Mouse (Mus musculus) kidney, embryonic 15.5 days (tissue): ENCODE data around the gene Gdap1l1. TPM values are rescaled to one million over a fixed set of nuclear protein-coding genes. Genes with fewer than 3 reads are reported as not detected.

ENCODE experiments used
- ATAC-seq: fragments of 200-750 bp; cut with Nextera tagmentation; replicated peaks from 2 replicates; pipeline ENCODE4 v1.8.0; 2017; ENCODE audit warnings: moderate TSS enrichment; ENCODE audit not compliant: low FRiP score
- H3K27ac ChIP-seq: fragments of 300-500 bp; sonication (generic); 2 replicates; pipeline ENCODE4 v1.5.1; 2015; ENCODE audit warnings: mild to moderate bottlenecking, inconsistent platforms
- H3K27me3 ChIP-seq: fragments of 300-500 bp; sonication (generic); 2 replicates; pipeline ENCODE4 v1.6.1; 2015; ENCODE audit warnings: inconsistent platforms
- H3K36me3 ChIP-seq: fragments of 300-500 bp; sonication (generic); 2 replicates; pipeline ENCODE4 v1.6.1; 2015; ENCODE audit warnings: inconsistent platforms
- H3K4me1 ChIP-seq: fragments of 300-500 bp; sonication (generic); 2 replicates; pipeline ENCODE4 v1.6.1; 2015; ENCODE audit warnings: inconsistent platforms
- H3K4me2 ChIP-seq: fragments of 300-500 bp; sonication (generic); 2 replicates; pipeline ENCODE4 v1.6.1; 2015; ENCODE audit warnings: moderate library complexity, mild to moderate bottlenecking, inconsistent platforms
- H3K4me3 ChIP-seq: fragments of 300-500 bp; sonication (generic); replicated peaks from 2 replicates; pipeline ENCODE4 v1.5.1; 2015; ENCODE audit warnings: mild to moderate bottlenecking, inconsistent platforms
- H3K9ac ChIP-seq: fragments of 300-500 bp; sonication (generic); 2 replicates; pipeline ENCODE4 v1.6.1; 2015; ENCODE audit warnings: mild to moderate bottlenecking, inconsistent platforms
- H3K9me3 ChIP-seq: fragments of 300-500 bp; sonication (generic); replicated peaks from 2 replicates; pipeline ENCODE4 v1.6.1; 2016; ENCODE audit warnings: inconsistent platforms
- WGBS: fragments of 180-500 bp; shearing (Covaris S2); methylation state at CpG from one replicate; pipeline ENCODE4 v1.1.7; 2015; ENCODE audit warnings: mixed read lengths; 5-methylcytosine and 5-hydroxymethylcytosine counted together
- polyA plus RNA-seq: library from polyadenylated mRNA; unstranded; fragments of >200 nt; fragmentation: Nextera tagmentation; extraction: Ambion mirVana; gene quantifications from 2 replicates; pipeline ENCODE4 v1.2.1, GENCODE M21; 2015

Gdap1l1 gene
- polyA plus RNA-seq, result 1.2 and 2.8 TPM in 2 replicates

DNA sequence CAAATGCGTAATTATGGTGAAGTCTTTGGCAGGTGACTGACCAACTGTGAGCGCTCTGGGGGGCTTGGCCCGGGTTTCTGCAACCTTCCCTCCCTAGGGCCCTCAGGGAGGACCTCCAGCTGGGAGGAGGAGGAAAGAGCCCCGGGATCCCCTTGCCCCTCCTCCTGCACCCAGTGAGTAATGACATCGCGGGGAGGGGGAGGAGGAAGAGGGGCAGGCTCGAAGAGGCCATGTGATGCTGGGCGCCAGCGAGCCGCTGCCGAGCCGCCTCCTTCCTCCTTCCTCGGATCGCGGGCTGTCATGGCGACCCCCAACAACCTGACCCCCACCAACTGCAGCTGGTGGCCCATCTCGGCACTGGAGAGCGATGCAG is at the start of gene Gdap1l1:
Gene Gdap1l1, plus strand, starts transcription at position 231 of the 373 bp plus-strand sequence.
- Histone ChIP-seq H3K36me3 (no peaks in the 10 kb centered on the region), H3K27ac (no peak within 1 kb of the TSS), H3K27me3 (peaks cover 30% of the 10 kb centered on the region), H3K9me3 (no peaks in the 10 kb centered on the region), H3K4me3 (peak within 1 kb of the TSS; percentile 38), H3K9ac (no peak within 1 kb of the TSS), H3K4me2 (peak within 1 kb of the TSS; percentile 61), H3K4me1 (peaks cover 11% of the 10 kb centered on the region)
- 1% methylated on average over 18 of the region's 18 CpGs for WGBS
- ATAC-seq, result no peak

DNA sequence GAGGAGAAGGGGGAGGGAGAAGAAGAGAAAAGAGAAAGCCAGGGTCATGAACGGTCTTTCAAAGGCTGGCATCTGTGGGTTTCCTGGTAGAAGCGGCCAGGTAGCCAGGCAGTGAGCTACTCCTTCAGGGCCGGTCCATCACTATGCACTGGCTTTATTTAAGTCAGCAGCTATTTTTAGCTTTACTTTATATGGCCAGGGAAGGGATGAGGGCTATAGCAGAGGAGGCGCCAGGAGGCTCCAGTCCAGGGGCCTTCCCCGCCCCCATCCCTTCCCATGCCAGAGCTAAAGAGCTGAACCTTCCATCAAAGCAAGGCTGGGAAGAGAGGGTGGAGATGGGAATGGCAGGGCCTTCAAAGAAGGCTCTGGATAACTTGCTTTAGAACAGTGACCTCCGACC is 45.8 kb upstream of the Gdap1l1 start:
- no peaks in the 10 kb centered on the region for H3K36me3 ChIP-seq
- no peak overlapping the region for H3K27ac ChIP-seq

DNA sequence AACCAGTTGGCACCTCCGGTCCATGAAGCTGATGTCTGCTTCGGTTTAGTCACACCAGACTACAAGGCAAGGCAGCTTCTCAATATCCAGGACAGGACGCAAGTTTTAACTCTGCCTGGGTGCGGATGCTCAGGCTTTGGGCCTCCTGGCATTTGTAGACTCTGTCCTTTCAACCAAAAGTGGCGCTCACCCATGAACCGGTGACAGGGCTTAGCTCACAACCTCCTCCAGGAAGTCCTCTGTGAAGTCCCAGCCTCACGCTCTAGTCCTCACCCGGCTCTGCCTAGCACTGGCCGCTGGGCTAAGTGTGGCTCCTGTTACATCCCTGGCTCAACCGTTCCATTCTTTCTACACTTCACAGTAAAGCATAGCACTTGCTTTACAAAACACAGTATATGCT is 45.0 kb upstream of the Gdap1l1 start:
- H3K36me3 ChIP-seq, result no peaks in the 10 kb centered on the region
- H3K27ac ChIP-seq, result no peak overlapping the region
- no peak overlapping the region for H3K4me2 ChIP-seq
- 88% methylated on average over 10 of the region's 10 CpGs for WGBS
- peaks cover 13% of the 10 kb centered on the region for H3K4me1 ChIP-seq
- no peaks in the 10 kb centered on the region for H3K27me3 ChIP-seq
- H3K9me3 ChIP-seq, result no peaks in the 10 kb centered on the region
- no peak overlapping the region for H3K4me3 ChIP-seq
- no peak for ATAC-seq
- H3K9ac ChIP-seq, result no peak overlapping the region

More for the DNA sequence above, 45.8 kb upstream of the Gdap1l1 start:
- no peaks in the 10 kb centered on the region for H3K9me3 ChIP-seq
- H3K27me3 ChIP-seq, result no peaks in the 10 kb centered on the region
- no peak overlapping the region for H3K9ac ChIP-seq
- ATAC-seq, result no peak; the same call in 1 of the 2 replicates
- WGBS, result 73% methylated on average over 6 of the region's 6 CpGs
- no peak overlapping the region for H3K4me2 ChIP-seq
- H3K4me1 ChIP-seq, result peaks cover 5% of the 10 kb centered on the region
- no peak overlapping the region for H3K4me3 ChIP-seq

DNA sequence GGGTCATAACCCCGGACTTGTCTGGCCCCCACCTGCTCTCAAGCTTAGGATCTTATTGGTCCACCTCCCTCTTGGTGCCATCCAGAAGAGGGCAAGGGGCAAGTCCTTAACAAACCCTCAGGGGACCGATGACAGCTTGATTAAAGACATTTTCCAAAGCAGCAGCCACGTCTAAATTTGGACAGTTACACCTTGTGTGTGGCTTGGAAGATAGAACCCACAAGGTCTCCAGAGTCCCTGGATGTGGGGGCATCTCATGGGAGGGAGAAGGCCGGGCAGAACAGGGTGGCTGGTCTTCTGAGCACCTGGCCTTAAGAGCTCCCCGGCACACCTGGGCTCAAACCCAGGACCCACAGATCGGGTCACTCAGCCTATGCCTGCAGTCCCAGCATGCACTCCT is 44.3 kb upstream of the Gdap1l1 start:
- no peak overlapping the region for H3K4me3 ChIP-seq
- H3K9me3 ChIP-seq, result no peaks in the 10 kb centered on the region
- no peak for ATAC-seq
- H3K4me1 ChIP-seq, result peaks cover 19% of the 10 kb centered on the region
- H3K27ac ChIP-seq, result no peak overlapping the region
- no peaks in the 10 kb centered on the region for H3K36me3 ChIP-seq
- 74% methylated on average over 6 of the region's 6 CpGs for WGBS
- H3K4me2 ChIP-seq, result no peak overlapping the region
- no peak overlapping the region for H3K9ac ChIP-seq
- H3K27me3 ChIP-seq, result no peaks in the 10 kb centered on the region

DNA sequence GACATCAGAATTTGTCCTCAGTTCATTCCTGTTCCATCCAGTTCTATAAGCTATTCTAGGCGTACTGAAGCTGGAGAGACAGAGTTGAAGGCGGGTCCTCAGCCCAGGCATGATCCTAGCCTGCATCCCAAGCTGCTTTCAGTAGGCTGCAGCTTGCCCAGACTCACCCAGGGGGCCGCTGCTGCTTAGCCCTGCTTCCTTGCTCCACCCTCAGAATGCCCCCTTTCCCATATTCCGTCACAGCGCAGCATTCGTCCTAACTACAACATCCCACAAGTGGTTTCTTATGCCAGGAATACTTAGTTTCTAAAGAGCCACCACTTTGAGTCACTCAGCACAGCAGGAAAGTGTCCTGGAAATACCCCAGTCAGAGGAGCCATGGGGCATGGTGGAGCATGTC is 43.3 kb upstream of the Gdap1l1 start:
- no peak overlapping the region for H3K9ac ChIP-seq
- no peaks in the 10 kb centered on the region for H3K27me3 ChIP-seq
- no peaks in the 10 kb centered on the region for H3K9me3 ChIP-seq
- H3K4me3 ChIP-seq, result no peak overlapping the region
- H3K27ac ChIP-seq, result no peak overlapping the region
- no peak overlapping the region for H3K4me2 ChIP-seq
- H3K36me3 ChIP-seq, result no peaks in the 10 kb centered on the region
- peaks cover 21% of the 10 kb centered on the region for H3K4me1 ChIP-seq
- no peak for ATAC-seq
- WGBS, result 73% methylated on average over 6 of the region's 6 CpGs

DNA sequence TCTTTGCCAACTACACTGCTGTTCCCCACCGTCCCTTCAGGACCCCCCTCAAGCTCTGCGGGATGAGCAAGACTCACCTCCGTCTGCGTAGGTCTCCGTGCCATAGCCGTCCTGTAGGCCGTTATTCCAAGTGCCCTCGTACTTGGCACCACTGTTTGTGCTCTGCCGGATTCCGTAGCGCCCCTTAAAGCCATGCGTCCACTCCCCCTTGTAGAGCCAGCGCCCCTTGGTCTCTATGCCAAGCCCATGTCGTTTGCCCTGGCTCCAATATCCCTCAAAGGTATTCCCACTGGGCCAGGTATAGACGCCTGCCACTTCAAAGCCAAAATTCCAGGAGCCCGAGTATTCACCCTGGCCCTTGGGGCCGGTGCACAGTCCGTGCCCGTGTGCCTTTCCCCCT is 41.2 kb upstream of the Gdap1l1 start:
- Histone ChIP-seq H3K4me3 (peak overlapping the region; percentile 41), H3K9me3 (no peaks in the 10 kb centered on the region), H3K9ac (peak overlapping the region; percentile 35; the same call in 1 of the 2 replicates), H3K4me2 (peak overlapping the region; percentile 62), H3K27me3 (no peaks in the 10 kb centered on the region), H3K36me3 (no peaks in the 10 kb centered on the region), H3K27ac (no peak overlapping the region), H3K4me1 (peaks cover 21% of the 10 kb centered on the region)
- ATAC-seq, result 0 out of 2 replicates have a peak, but pooled peaks have one; percentile 6
- 85% methylated on average over 19 of the region's 19 CpGs for WGBS

DNA sequence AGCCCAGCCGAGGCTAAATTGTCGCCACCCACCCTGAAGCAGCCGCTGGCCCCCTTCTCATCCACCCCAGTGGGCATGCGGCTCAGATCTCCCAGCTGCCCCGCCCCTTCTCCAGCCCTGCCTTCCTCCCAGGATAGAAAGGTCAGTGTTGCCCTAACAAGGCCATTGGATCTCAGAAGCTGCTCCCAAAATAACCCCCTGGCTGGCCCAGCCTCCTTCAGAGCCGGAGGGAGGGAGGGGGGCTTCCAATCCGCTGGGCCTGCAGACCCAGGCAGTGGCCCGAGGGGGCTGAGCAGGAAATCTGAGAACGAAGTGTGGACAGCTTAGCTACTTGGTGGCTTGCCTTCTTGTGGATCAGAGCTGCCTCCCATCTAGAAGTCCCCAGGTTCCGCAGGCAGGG is 40.4 kb upstream of the Gdap1l1 start, which contains the start of gene Jph2:
Gene Jph2, minus strand, starts transcription at position 89 of the 400 bp plus-strand sequence.
- peak within 1 kb of the TSS; percentile 62 for H3K4me2 ChIP-seq
- 3% methylated on average over 10 of the region's 10 CpGs for WGBS
- H3K9me3 ChIP-seq, result no peaks in the 10 kb centered on the region
- H3K27me3 ChIP-seq, result no peaks in the 10 kb centered on the region
- H3K9ac ChIP-seq, result peak within 1 kb of the TSS; percentile 35; the same call in 1 of the 2 replicates
- H3K4me1 ChIP-seq, result peaks cover 21% of the 10 kb centered on the region
- no peaks in the 10 kb centered on the region for H3K36me3 ChIP-seq
- ATAC-seq, result peak; percentile 84
- H3K4me3 ChIP-seq, result peak within 1 kb of the TSS; percentile 41
- H3K27ac ChIP-seq, result peak within 1 kb of the TSS; percentile 72

DNA sequence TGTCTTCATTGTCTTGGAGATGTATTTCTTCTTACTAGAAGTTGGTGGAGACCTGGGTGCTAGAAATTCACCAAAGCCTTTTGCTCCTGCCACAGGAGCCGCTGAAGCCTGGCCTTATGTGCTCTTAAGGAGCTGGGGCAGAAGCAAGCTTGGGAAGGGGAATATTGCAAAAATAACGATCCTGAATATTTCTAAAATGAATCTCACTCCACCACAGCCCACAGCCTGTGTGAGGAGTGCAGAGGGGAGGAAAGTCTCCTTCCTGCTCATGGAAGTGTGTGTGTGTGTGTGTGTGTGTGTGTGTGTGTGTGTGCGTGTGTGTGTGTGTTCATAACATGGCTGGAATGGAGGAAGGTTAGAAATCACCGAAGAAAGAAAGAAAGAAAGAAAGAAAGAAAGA is 39.5 kb upstream of the Gdap1l1 start:
- no peaks in the 10 kb centered on the region for H3K36me3 ChIP-seq
- H3K27me3 ChIP-seq, result no peaks in the 10 kb centered on the region
- no peak overlapping the region for H3K4me2 ChIP-seq
- H3K9ac ChIP-seq, result no peak overlapping the region
- no peaks in the 10 kb centered on the region for H3K9me3 ChIP-seq
- no peak for ATAC-seq
- H3K4me3 ChIP-seq, result no peak overlapping the region
- H3K27ac ChIP-seq, result peak overlapping the region; percentile 72; the same call in 1 of the 2 replicates
- WGBS, result 71% methylated on average over 4 of the region's 4 CpGs
- peaks cover 21% of the 10 kb centered on the region for H3K4me1 ChIP-seq

DNA sequence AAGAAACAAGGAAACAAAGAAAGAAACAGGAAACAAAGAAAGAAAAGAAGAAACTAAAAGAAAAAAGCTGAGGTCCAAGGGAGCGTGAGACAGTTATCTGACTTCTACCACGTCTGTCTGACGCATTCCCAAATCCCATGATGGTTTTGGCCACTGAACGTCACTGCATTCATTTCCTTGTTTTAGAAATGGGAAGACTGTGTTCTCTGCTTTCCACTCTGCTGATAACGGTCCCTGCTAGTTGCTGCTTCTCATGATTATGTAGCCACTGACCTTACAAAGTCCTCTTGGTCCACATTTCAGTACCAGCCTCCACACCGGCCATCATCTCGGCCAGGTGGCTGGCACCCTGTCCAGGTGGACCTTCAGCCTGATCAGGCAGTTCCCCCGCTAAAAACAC is 39.1 kb upstream of the Gdap1l1 start:
- Histone ChIP-seq H3K4me1 (peaks cover 21% of the 10 kb centered on the region), H3K4me3 (no peak overlapping the region), H3K4me2 (no peak overlapping the region), H3K27ac (no peak overlapping the region), H3K9ac (no peak overlapping the region), H3K27me3 (no peaks in the 10 kb centered on the region), H3K9me3 (no peaks in the 10 kb centered on the region), H3K36me3 (peaks cover 4% of the 10 kb centered on the region; the same call in 1 of the 2 replicates)
- WGBS, result 75% methylated on average over 8 of the region's 8 CpGs
- ATAC-seq, result no peak

DNA sequence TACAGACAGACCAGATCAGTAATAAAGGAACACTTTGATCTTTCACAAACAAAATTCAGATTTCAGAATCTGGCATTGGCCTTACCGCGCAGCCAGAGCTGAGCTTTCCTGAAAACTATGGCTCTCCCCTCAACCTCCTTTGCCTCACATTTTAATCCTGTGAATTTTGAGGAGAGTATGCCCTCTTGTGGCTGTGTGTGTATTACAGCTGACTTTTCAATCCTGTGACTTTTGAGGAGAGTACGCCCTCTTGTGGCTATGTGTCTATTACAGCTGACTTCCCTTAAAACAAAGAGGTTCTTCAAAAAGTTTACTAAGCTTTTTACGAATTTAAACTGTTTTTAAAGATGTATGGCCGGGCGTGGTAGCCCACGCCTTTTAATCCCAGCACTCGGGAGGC is 37.1 kb upstream of the Gdap1l1 start:
- Histone ChIP-seq H3K27ac (no peak overlapping the region), H3K4me1 (peaks cover 21% of the 10 kb centered on the region), H3K36me3 (peaks cover 19% of the 10 kb centered on the region), H3K4me3 (no peak overlapping the region), H3K9me3 (no peaks in the 10 kb centered on the region), H3K9ac (no peak overlapping the region), H3K27me3 (no peaks in the 10 kb centered on the region), H3K4me2 (no peak overlapping the region)
- WGBS, result 7% methylated on average over 8 of the region's 8 CpGs
- ATAC-seq, result no peak

DNA sequence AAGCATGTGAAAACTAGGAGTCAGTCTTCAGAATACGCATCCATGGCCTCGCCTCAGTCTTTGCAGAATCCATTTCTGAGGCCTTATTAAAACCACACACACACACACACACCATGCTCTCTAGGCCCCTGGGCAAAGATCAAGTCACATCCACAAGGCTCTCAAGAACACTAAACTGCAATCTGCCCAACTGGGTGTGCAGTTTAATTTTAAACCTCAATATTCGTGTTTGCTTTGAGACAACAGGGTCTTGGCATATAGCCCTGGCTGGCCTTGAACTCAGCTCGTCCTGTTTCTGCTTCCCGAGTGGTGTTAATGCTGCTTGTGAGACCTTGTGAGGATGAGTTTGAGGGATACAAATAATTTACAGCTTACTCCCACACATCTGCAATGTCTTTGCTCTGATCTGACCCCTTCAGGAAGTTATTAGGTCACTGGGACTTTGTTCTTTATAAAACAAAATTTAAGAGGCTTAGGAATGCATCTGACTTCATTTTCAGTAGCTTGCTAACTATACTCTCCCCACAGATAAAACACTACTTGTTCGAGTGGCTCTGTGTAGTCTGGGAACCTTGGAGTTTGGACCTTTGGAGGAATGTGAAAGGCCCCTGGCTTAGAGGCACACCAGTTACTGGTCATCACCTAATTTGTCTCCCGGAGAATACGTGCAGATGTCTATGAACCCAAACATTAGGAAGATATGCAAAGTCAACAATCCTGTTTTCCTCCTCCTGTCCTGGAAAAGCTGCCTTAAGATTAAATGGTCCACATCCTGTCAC is 34.0 kb upstream of the Gdap1l1 start:
- 0 out of 2 replicates have a peak, but pooled peaks cover 2% of the 10 kb centered on the region for H3K4me1 ChIP-seq
- peaks cover 42% of the 10 kb centered on the region for H3K36me3 ChIP-seq
- ATAC-seq, result no peak
- H3K27me3 ChIP-seq, result no peaks in the 10 kb centered on the region
- H3K27ac ChIP-seq, result 0 out of 2 replicates have a peak overlapping the region, but pooled peaks have one; percentile 18
- H3K9me3 ChIP-seq, result no peaks in the 10 kb centered on the region
- H3K9ac ChIP-seq, result no peak overlapping the region
- H3K4me2 ChIP-seq, result no peak overlapping the region
- 68% methylated on average over 8 of the region's 8 CpGs for WGBS
- no peak overlapping the region for H3K4me3 ChIP-seq

DNA sequence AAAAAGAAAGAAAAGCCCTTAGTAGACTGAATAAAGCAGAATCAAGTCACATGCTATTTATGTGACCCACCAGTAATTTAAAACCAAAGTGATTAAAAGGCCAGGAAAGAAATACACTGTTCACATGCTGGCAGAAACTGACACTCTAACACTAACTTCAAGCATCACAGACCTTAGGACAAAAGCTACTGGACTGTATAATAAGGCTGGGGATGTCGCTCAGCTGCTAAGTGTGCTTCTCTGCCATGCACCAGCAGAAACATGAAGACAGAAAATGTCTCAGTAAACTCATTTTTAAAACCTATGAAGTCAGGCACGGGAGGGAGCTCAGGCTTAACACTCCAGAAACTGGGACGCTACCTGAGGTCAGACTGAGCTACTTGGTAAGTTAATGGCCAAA is 28.1 kb upstream of the Gdap1l1 start:
- no peak overlapping the region for H3K27ac ChIP-seq
- no peaks in the 10 kb centered on the region for H3K9me3 ChIP-seq
- H3K4me2 ChIP-seq, result no peak overlapping the region
- H3K36me3 ChIP-seq, result peaks cover 83% of the 10 kb centered on the region
- peak; percentile 56; the same call in 1 of the 2 replicates for ATAC-seq
- no peaks in the 10 kb centered on the region for H3K4me1 ChIP-seq
- no peak overlapping the region for H3K9ac ChIP-seq
- no peak overlapping the region for H3K4me3 ChIP-seq
- no peaks in the 10 kb centered on the region for H3K27me3 ChIP-seq
- WGBS, result 65% methylated on average over 3 of the region's 3 CpGs
